Mouse (Mus musculus) bone marrow, adult 2 months (tissue): ENCODE results near the gene Naa16.

Experiments used
- CTCF ChIP-seq: fragments of 200-500 bp; IDR thresholded peaks from 2 replicates; pipeline ENCODE4 v1.5.1; 2011; ENCODE audit warnings: low read length, control low read depth; ENCODE audit not compliant: control insufficient read depth, insufficient read depth
- POLR2A ChIP-seq: fragments of 200-500 bp; IDR thresholded peaks from 2 replicates; pipeline ENCODE4 v1.6.1; 2011; ENCODE audit warnings: low read depth, mild to moderate bottlenecking, control low read depth, low read length, borderline replicate concordance; ENCODE audit not compliant: control insufficient read depth

GRCm38 (mm10) chr14:79346384-79346783 is 44.2 kb downstream of the Naa16 start:
- TF ChIP-seq POLR2A (no peak), CTCF (no peak)
